Mouse (Mus musculus) MEL (cell line): ENCODE results near the gene Tsc22d3. TPM values are rescaled to one million over a fixed set of nuclear protein-coding genes. Genes with fewer than 3 reads are reported as not detected.

Experiments
- DNase-seq: peaks from one replicate; pipeline ENCODE4 v3.0.0; 2011; ENCODE audit warnings: low read depth, low spot score
- H3K27ac ChIP-seq: 2 replicates; pipeline ENCODE4 v1.5.1; 2012; ENCODE audit warnings: low read depth, mild to moderate bottlenecking, control low read depth, low read length, moderate library complexity; ENCODE audit not compliant: control insufficient read depth
- H3K27me3 ChIP-seq, 2 experiments: fragments of 150-350 bp in 1 of 2; sonication (generic) in 1 of 2; 2 replicates each; pipeline ENCODE4 v1.6.1; 2012; ENCODE audit warnings: low read length in 2 of 2, mild to moderate bottlenecking in 2 of 2, improper control_type of control experiment in 1 of 2, moderate library complexity in 1 of 2; ENCODE audit not compliant: insufficient read depth in 2 of 2, control insufficient read depth in 1 of 2
- H3K36me3 ChIP-seq, 2 experiments: 2 replicates each; pipeline ENCODE4 v1.6.1; 2012 to 2014; ENCODE audit warnings: low read length in 2 of 2, improper control_type of control experiment in 1 of 2, inconsistent platforms in 1 of 2, mild to moderate bottlenecking in 1 of 2; ENCODE audit not compliant: insufficient read depth in 2 of 2, control insufficient read depth in 1 of 2
- H3K4me1 ChIP-seq, 2 experiments: fragments of 150-350 bp in 1 of 2; sonication (generic) in 1 of 2; 2 replicates each; pipeline ENCODE4 v1.6.1; 2012; ENCODE audit warnings: low read length in 2 of 2, improper control_type of control experiment in 1 of 2, mild to moderate bottlenecking in 1 of 2; ENCODE audit not compliant: insufficient read depth in 2 of 2, control insufficient read depth in 1 of 2
- H3K4me3 ChIP-seq, 2 experiments: fragments of 150-350 bp in 1 of 2; sonication (generic) in 1 of 2; 2 replicates each; pipeline ENCODE4 v1.5.1; 2012; ENCODE audit warnings: low read depth in 2 of 2, low read length in 2 of 2, mild to moderate bottlenecking in 2 of 2, moderate library complexity in 2 of 2, control low read depth in 1 of 2, improper control_type of control experiment in 1 of 2; ENCODE audit not compliant: control insufficient read depth in 1 of 2, insufficient read depth in 1 of 2
- H3K79me2 ChIP-seq: 2 replicates; pipeline ENCODE4 v1.6.1; 2012; ENCODE audit warnings: mild to moderate bottlenecking, low read length, moderate library complexity; ENCODE audit not compliant: control insufficient read depth, poor library complexity, insufficient read depth
- H3K9ac ChIP-seq: 2 replicates; pipeline ENCODE4 v1.6.1; 2012; ENCODE audit warnings: low read depth, mild to moderate bottlenecking, control low read depth, low read length, moderate library complexity; ENCODE audit not compliant: control insufficient read depth, poor library complexity, severe bottlenecking
- H3K9me3 ChIP-seq: fragments of 150-350 bp; sonication (generic); replicated peaks from 2 replicates; pipeline ENCODE4 v1.6.1; 2012; ENCODE audit warnings: mild to moderate bottlenecking, low read length, improper control_type of control experiment, moderate library complexity; ENCODE audit not compliant: insufficient read depth
- BHLHE40 ChIP-seq: IDR thresholded peaks from 2 replicates; pipeline ENCODE4 v1.6.1; 2012; ENCODE audit warnings: low read depth, mild to moderate bottlenecking, inconsistent platforms, low read length, improper control_type of control experiment, borderline replicate concordance
- CHD1 ChIP-seq: IDR thresholded peaks from 2 replicates; pipeline ENCODE4 v1.6.1; 2012; ENCODE audit warnings: low read depth, mild to moderate bottlenecking, inconsistent platforms, low read length, improper control_type of control experiment
- CHD2 ChIP-seq: IDR thresholded peaks from 2 replicates; pipeline ENCODE4 v1.6.1; 2011; ENCODE audit warnings: low read length, improper control_type of control experiment
- CTCF ChIP-seq, 3 experiments: IDR thresholded peaks in 2 of 3; conservative IDR thresholded peaks in 1 of 3; 2 replicates each; pipeline ENCODE4 v1.5.1; 2011 to 2012; ENCODE audit warnings: low read length in 3 of 3, low read depth in 2 of 3, mild to moderate bottlenecking in 2 of 3, improper control_type of control experiment in 1 of 3, inconsistent platforms in 1 of 3, mixed read lengths in 1 of 3, moderate library complexity in 1 of 3; ENCODE audit not compliant: control insufficient read depth in 1 of 3, insufficient read depth in 1 of 3, poor library complexity in 1 of 3, severe bottlenecking in 1 of 3
- ELF1 ChIP-seq: IDR thresholded peaks from 2 replicates; pipeline ENCODE4 v1.6.1; 2014; ENCODE audit warnings: low read depth, mild to moderate bottlenecking, inconsistent platforms, low read length, improper control_type of control experiment, moderate library complexity
- EP300 ChIP-seq, 2 experiments: IDR thresholded peaks; 2 replicates each; pipeline ENCODE4 v1.6.1; 2011; ENCODE audit warnings: improper control_type of control experiment in 2 of 2, low read length in 2 of 2, low read depth in 1 of 2, mild to moderate bottlenecking in 1 of 2
- JUND ChIP-seq: IDR thresholded peaks from 2 replicates; pipeline ENCODE4 v1.6.1; 2011; ENCODE audit warnings: low read depth, mild to moderate bottlenecking, improper control_type of control experiment, low read length
- KAT2A ChIP-seq: conservative IDR thresholded peaks from 2 replicates; pipeline ENCODE4 v1.6.1; 2012; ENCODE audit warnings: low read depth, low read length, improper control_type of control experiment, inconsistent platforms
- MEF2A ChIP-seq: IDR thresholded peaks from 2 replicates; pipeline ENCODE4 v1.6.1; 2014; ENCODE audit warnings: low read depth, mild to moderate bottlenecking, inconsistent platforms, low read length, improper control_type of control experiment; ENCODE audit not compliant: poor library complexity, insufficient replicate concordance, severe bottlenecking; ENCODE audit errors: extremely low read depth
- MXI1 ChIP-seq: IDR thresholded peaks from 2 replicates; pipeline ENCODE4 v1.6.1; 2011; ENCODE audit warnings: mild to moderate bottlenecking, low read depth, low read length, improper control_type of control experiment
- POLR2AphosphoS5 ChIP-seq: IDR thresholded peaks from 2 replicates; pipeline ENCODE4 v1.6.1; 2012; ENCODE audit warnings: low read depth, borderline replicate concordance, mild to moderate bottlenecking, inconsistent platforms, low read length, moderate library complexity, mixed read lengths
- RCOR1 ChIP-seq: IDR thresholded peaks from 2 replicates; pipeline ENCODE4 v1.6.1; 2012; ENCODE audit warnings: low read depth, mild to moderate bottlenecking, inconsistent platforms, low read length, improper control_type of control experiment
- TAL1 ChIP-seq: IDR thresholded peaks from 2 replicates; pipeline ENCODE4 v1.6.1; 2012; ENCODE audit warnings: mild to moderate bottlenecking, inconsistent platforms, low read length, moderate library complexity, mixed read lengths
- TBP ChIP-seq: IDR thresholded peaks from 2 replicates; pipeline ENCODE4 v1.8.0; 2011; ENCODE audit warnings: low read depth, low read length, improper control_type of control experiment
- TCF12 ChIP-seq: IDR thresholded peaks from 2 replicates; pipeline ENCODE4 v1.6.1; 2014; ENCODE audit warnings: low read depth, mild to moderate bottlenecking, inconsistent platforms, low read length, improper control_type of control experiment, moderate library complexity
- USF2 ChIP-seq, 2 experiments: IDR thresholded peaks; 2 replicates each; pipeline ENCODE4 v1.6.1; 2011 to 2012; ENCODE audit warnings: improper control_type of control experiment in 2 of 2, low read length in 2 of 2, borderline replicate concordance in 1 of 2, inconsistent platforms in 1 of 2, low read depth in 1 of 2, mild to moderate bottlenecking in 1 of 2; ENCODE audit not compliant: insufficient read depth in 1 of 2
- ZKSCAN1 ChIP-seq: IDR thresholded peaks from 2 replicates; pipeline ENCODE4 v1.6.1; 2012; ENCODE audit warnings: low read depth, mild to moderate bottlenecking, inconsistent platforms, low read length, improper control_type of control experiment, moderate library complexity
- ZMIZ1 ChIP-seq: IDR thresholded peaks from 2 replicates; pipeline ENCODE4 v1.6.1; 2012; ENCODE audit warnings: low read depth, mild to moderate bottlenecking, inconsistent platforms, low read length, improper control_type of control experiment, moderate library complexity
- polyA plus RNA-seq, 2 experiments: library from polyadenylated mRNA; stranded (reverse) in 1 of 2; unstranded in 1 of 2; fragments of >175 nt in 1 of 2; fragments of >200 nt in 1 of 2; gene quantifications; 2 replicates each; pipeline versions ENCODE4 v1.2.1 to v1.2.4; 2012; ENCODE audit warnings: low replicate concordance in 2 of 2, low read depth in 1 of 2; ENCODE audit not compliant: insufficient read length in 2 of 2, insufficient read depth in 1 of 2, missing spikeins in 1 of 2
- total RNA-seq: library from RNA; depleted of rRNA; stranded (reverse); fragments of 300-350 nt; gene quantifications from 2 replicates; pipeline ENCODE4 v1.2.3, GENCODE M21; 2012

Gene Tsc22d3
- total and polyA plus RNA-seq, 3 experiments: 29.5 to 32.7 TPM; not detected in 1

- TF ChIP-seq MXI1 (no peak), TBP (0 out of 2 replicates have a peak, but pooled peaks have one; percentile 31)
- Histone ChIP-seq H3K9ac (no peak overlapping the region), H3K4me1 (0 out of 4 replicates have a peak, but pooled peaks cover 0 to 2% of the 10 kb centered on the region in 2 experiments), H3K27ac (no peak overlapping the region), H3K4me3 (no peak overlapping the region), H3K27me3 (no peaks in the 10 kb centered on the region), H3K9me3 (no peaks in the 10 kb centered on the region), H3K36me3 (peaks cover 0 to 3% of the 10 kb centered on the region in 2 experiments), H3K79me2 (no peaks in the 10 kb centered on the region)
- no peak for DNase-seq
These were observed 20.0 kb downstream of the Tsc22d3 start for GRCm38 (mm10) chrX:140580416-140580815.

- no peak for TF ChIP-seq ZMIZ1
- no peak for TF ChIP-seq USF2 (IDR thresholded peaks at IDR 0.05; ENCODE audit: borderline replicate concordance in 1 of 2, insufficient read depth in 1 of 2, low read depth in 1 of 2, low read length in 2 of 2)
- no peak for TF ChIP-seq ELF1
- TF ChIP-seq JUND: no peak
- TF ChIP-seq TBP: no peak
- TF ChIP-seq POLR2AphosphoS5: no peak
- no peak for TF ChIP-seq MEF2A
- TF ChIP-seq TAL1: no peak
- TF ChIP-seq ZKSCAN1: no peak
- TF ChIP-seq CTCF (IDR thresholded peaks at IDR 0.05 in 2 of 3, conservative IDR thresholded peaks at IDR 0.05 in 1 of 3; ENCODE audit: control insufficient read depth in 1 of 3, insufficient read depth in 1 of 3, low read depth in 2 of 3, low read length in 3 of 3, poor library complexity in 1 of 3, severe bottlenecking in 1 of 3): no peak
- TF ChIP-seq RCOR1: no peak
- TF ChIP-seq EP300 (IDR thresholded peaks at IDR 0.05; ENCODE audit: low read depth in 1 of 2, low read length in 2 of 2): no peak
- no peak for TF ChIP-seq BHLHE40
- TF ChIP-seq CHD2: no peak
- TF ChIP-seq CHD1: no peak
- TF ChIP-seq TCF12: no peak
- TF ChIP-seq KAT2A: no peak
- H3K4me3 ChIP-seq: no peak overlapping the region
- H3K27ac ChIP-seq: no peak overlapping the region
These were observed 24.8 kb downstream of the Tsc22d3 start for GRCm38 (mm10) chrX:140575636-140576035.

More at GRCm38 (mm10) chrX:140575636-140576035, 24.8 kb downstream of the Tsc22d3 start:
- Histone ChIP-seq H3K27me3 (no peaks in the 10 kb centered on the region), H3K9me3 (no peaks in the 10 kb centered on the region), H3K79me2 (no peaks in the 10 kb centered on the region), H3K4me1 (peaks cover 2 to 13% of the 10 kb centered on the region in 2 experiments; a peak in 2 of 4 replicates), H3K9ac (no peak overlapping the region), H3K36me3 (peaks cover 0 to 10% of the 10 kb centered on the region in 2 experiments; a peak in 3 of 4 replicates)
- DNase-seq: no peak
